Mouse (Mus musculus) brain, embryonic 14.5 days (tissue): ENCODE data around the gene Ssu72. TPM values are rescaled to one million over a fixed set of nuclear protein-coding genes. Genes with fewer than 3 reads are reported as not detected.
A peak's percentile ranks its signal among the peaks of the same experiment; 100 is the strongest.
"Not testable (repeated sequence)": the region's sequence is repeated elsewhere in the genome, so short reads cannot be mapped to it uniquely, and the experiment has no call there.

Source experiments
- DNase-seq: peaks from one replicate; pipeline ENCODE4 v3.0.0-alpha.2; 2011; ENCODE audit warnings: low read depth
- CTCF ChIP-seq: fragments of 200-500 bp; IDR thresholded peaks from 2 replicates; pipeline ENCODE4 v1.5.1; 2012; ENCODE audit warnings: inconsistent platforms, mild to moderate bottlenecking, moderate library complexity, borderline replicate concordance; ENCODE audit not compliant: insufficient read depth, insufficient read length; ENCODE audit errors: extremely low read depth
- POLR2A ChIP-seq: fragments of 200-500 bp; IDR thresholded peaks from 2 replicates; pipeline ENCODE4 v1.6.1; 2012; ENCODE audit warnings: mild to moderate bottlenecking, inconsistent platforms, borderline replicate concordance; ENCODE audit not compliant: poor library complexity, insufficient read depth, insufficient read length, severe bottlenecking; ENCODE audit errors: extremely low read depth
- polyA plus RNA-seq: library from polyadenylated mRNA; depleted of rRNA; stranded (reverse); fragments of >200 nt; gene quantifications from 2 replicates; pipeline ENCODE4 v1.2.3, GENCODE M21; 2012; rRNA removed

Gene Ssu72
- 117 and 133 TPM in 2 replicates for polyA plus RNA-seq

- DNase-seq, result peak; percentile 98
- TF ChIP-seq POLR2A, result peak; percentile 82
- TF ChIP-seq CTCF, result no peak
Observed at GRCm38 (mm10) chr4:155704721-155705591, at the start of gene Ssu72. Ssu72 (plus strand) TSS chr4:155704800.

GRCm38 (mm10) chr4:155656214-155656751, 48.3 kb upstream of the Ssu72 start:
- TF ChIP-seq POLR2A (no peak), CTCF (no peak)

GRCm38 (mm10) chr4:155658961-155659360, 45.6 kb upstream of the Ssu72 start:
- TF ChIP-seq POLR2A, result no peak
- no peak for TF ChIP-seq CTCF
- no peak for DNase-seq

More at GRCm38 (mm10) chr4:155656214-155656751, 48.3 kb upstream of the Ssu72 start:
- DNase-seq, result no peak

- TF ChIP-seq CTCF (no peak), POLR2A (no peak)
- DNase-seq, result no peak
Observed at GRCm38 (mm10) chr4:155660641-155661040, 44.0 kb upstream of the Ssu72 start.

- no peak for TF ChIP-seq POLR2A
- TF ChIP-seq CTCF, result no peak
- DNase-seq, result no peak
Observed at GRCm38 (mm10) chr4:155666903-155667302, 37.7 kb upstream of the Ssu72 start.

- TF ChIP-seq POLR2A, result peak; percentile 35; the same call in 1 of the 2 replicates
- no peak for TF ChIP-seq CTCF
- DNase-seq, result peak; percentile 99
Observed at GRCm38 (mm10) chr4:155668689-155669597, 35.7 kb upstream of the Ssu72 start, which contains the start of gene Mib2. Mib2 (minus strand) TSS chr4:155669198.

- TF ChIP-seq POLR2A (no peak), CTCF (no peak)
- no peak for DNase-seq
Observed at GRCm38 (mm10) chr4:155669598-155670075, 35.0 kb upstream of the Ssu72 start.

GRCm38 (mm10) chr4:155670236-155670635, 34.4 kb upstream of the Ssu72 start:
- not testable (repeated sequence) for DNase-seq

- no peak for DNase-seq
- TF ChIP-seq CTCF (no peak), POLR2A (no peak)
Observed at GRCm38 (mm10) chr4:155672082-155672481, 32.5 kb upstream of the Ssu72 start.

- peak; percentile 35 for DNase-seq
- TF ChIP-seq CTCF (peak; percentile 32; the same call in 1 of the 2 replicates), POLR2A (no peak)
Observed at GRCm38 (mm10) chr4:155675991-155676390, 28.6 kb upstream of the Ssu72 start.

GRCm38 (mm10) chr4:155683670-155684277, 20.8 kb upstream of the Ssu72 start:
- DNase-seq, result not testable (repeated sequence)

GRCm38 (mm10) chr4:155687764-155688163, 16.8 kb upstream of the Ssu72 start:
- DNase-seq, result not testable (repeated sequence)
